Mouse (Mus musculus) liver, embryonic 14.5 days (tissue): Measurements from ENCODE around the gene Elp4. TPM values are rescaled to one million over a fixed set of nuclear protein-coding genes. Genes with fewer than 3 reads are reported as not detected.

Experiments used
- ATAC-seq: fragments of 200-750 bp; cut with Nextera tagmentation; 2 replicates; pipeline ENCODE4 v1.8.0; 2017; ENCODE audit warnings: moderate number of reproducible peaks, mild to moderate bottlenecking, moderate library complexity; ENCODE audit not compliant: insufficient read depth
- DNase-seq, 3 experiments: peaks; one replicate each; pipeline ENCODE4 v3.0.0-alpha.2; 2012 to 2013; ENCODE audit warnings: low read depth in 3 of 3, low spot score in 3 of 3
- H3K27ac ChIP-seq: fragments of 300-500 bp; sonication (generic); 2 replicates; pipeline ENCODE4 v1.5.1; 2014; ENCODE audit warnings: moderate library complexity, mild to moderate bottlenecking, control low read depth, inconsistent platforms
- H3K27me3 ChIP-seq: fragments of 300-500 bp; sonication (generic); 2 replicates; pipeline ENCODE4 v1.6.1; 2014; ENCODE audit warnings: mild to moderate bottlenecking, low read length, moderate library complexity; ENCODE audit not compliant: control insufficient read depth, insufficient read depth
- H3K36me3 ChIP-seq: fragments of 300-500 bp; sonication (generic); replicated peaks from 2 replicates; pipeline ENCODE4 v1.6.1; 2014; ENCODE audit warnings: low read depth; ENCODE audit not compliant: control insufficient read depth, insufficient read depth
- H3K4me1 ChIP-seq, 2 experiments: fragments of 200-500 bp in 1 of 2; fragments of 300-500 bp in 1 of 2; sonication (generic) in 1 of 2; replicated peaks; 2 replicates each; pipeline ENCODE4 v1.6.1; 2012 to 2014; ENCODE audit warnings: antibody characterized with exemption in 1 of 2, inconsistent platforms in 1 of 2, low read length in 1 of 2; ENCODE audit not compliant: control insufficient read depth in 2 of 2, insufficient read depth in 2 of 2
- H3K4me2 ChIP-seq: fragments of 300-500 bp; sonication (generic); 2 replicates; pipeline ENCODE4 v1.6.1; 2014; ENCODE audit warnings: low read depth, mild to moderate bottlenecking, control low read depth, moderate library complexity
- H3K4me3 ChIP-seq, 2 experiments: fragments of 200-500 bp in 1 of 2; fragments of 300-500 bp in 1 of 2; sonication (generic) in 1 of 2; 2 replicates each; pipeline ENCODE4 v1.5.1; 2012 to 2014; ENCODE audit warnings: low read depth in 2 of 2, low read length in 2 of 2, mild to moderate bottlenecking in 2 of 2, control low read depth in 1 of 2, inconsistent platforms in 1 of 2, moderate library complexity in 1 of 2; ENCODE audit not compliant: insufficient read depth in 1 of 2
- H3K9ac ChIP-seq: fragments of 300-500 bp; sonication (generic); replicated peaks from 2 replicates; pipeline ENCODE4 v1.6.1; 2014; ENCODE audit warnings: mild to moderate bottlenecking, control low read depth, moderate library complexity
- H3K9me3 ChIP-seq: fragments of 300-500 bp; sonication (generic); 2 replicates; pipeline ENCODE4 v1.6.1; 2016; ENCODE audit warnings: low read length, mixed read lengths; ENCODE audit not compliant: control insufficient read depth
- CTCF ChIP-seq: IDR thresholded peaks from 2 replicates; pipeline ENCODE4 v1.5.1; 2016; ENCODE audit warnings: antibody characterized with exemption, low read depth, control low read depth
- EP300 ChIP-seq: IDR thresholded peaks from 2 replicates; pipeline ENCODE4 v1.6.1; 2016; ENCODE audit warnings: antibody characterized with exemption, low read depth
- WGBS: fragments of 180-500 bp; shearing (Covaris S2); extraction: QIAGEN DNeasy Blood & Tissue Kit; methylation state at CpG from one replicate; pipeline ENCODE4 v1.1.7; 2014; ENCODE audit not compliant: insufficient replicate concordance; 5-methylcytosine and 5-hydroxymethylcytosine counted together
- polyA plus RNA-seq, 2 experiments: library from polyadenylated mRNA; depleted of rRNA in 1 of 2; stranded (reverse) in 1 of 2; unstranded in 1 of 2; fragments of >200 nt; fragmentation: Nextera tagmentation in 1 of 2; extraction: Ambion mirVana in 1 of 2; gene quantifications; 2 replicates each; pipeline versions ENCODE4 v1.2.1 to v1.2.3; 2012 to 2014

Elp4 gene
- polyA plus RNA-seq, 2 experiments, result 5.3 to 11.8 TPM

DNA sequence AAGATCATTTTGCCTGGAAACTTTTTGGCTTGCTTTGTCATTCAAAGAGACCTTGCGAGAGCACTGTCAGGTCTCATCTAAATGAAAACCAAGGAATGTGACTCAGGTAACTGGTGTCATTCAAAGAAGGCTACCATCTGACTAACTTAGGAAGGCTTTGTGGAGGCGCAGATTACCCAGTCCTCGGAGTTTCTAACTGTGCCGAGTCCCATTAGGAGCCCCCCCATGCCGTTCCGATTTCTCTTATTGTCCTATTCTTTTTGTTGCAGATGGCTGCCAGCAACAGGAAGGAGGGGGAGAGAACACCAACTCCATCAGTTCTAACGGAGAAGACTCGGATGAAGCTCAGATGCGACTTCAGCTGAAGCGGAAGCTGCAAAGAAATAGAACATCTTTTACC is 213.1 kb downstream of the Elp4 start:
- no peak overlapping the region for H3K4me3 ChIP-seq
- WGBS, result 6% methylated on average over 10 of the region's 10 CpGs
- no peaks in the 10 kb centered on the region for H3K36me3 ChIP-seq
- no peaks in the 10 kb centered on the region for H3K9me3 ChIP-seq
- TF ChIP-seq EP300 (no peak), CTCF (no peak)
- H3K27me3 ChIP-seq, result peaks cover 72% of the 10 kb centered on the region
- H3K27ac ChIP-seq, result no peak overlapping the region
- no peak overlapping the region for H3K4me2 ChIP-seq
- no peak for ATAC-seq
- H3K4me1 ChIP-seq, result 0 out of 4 replicates have a peak, but pooled peaks cover 0 to 2% of the 10 kb centered on the region in 2 experiments
- no peak overlapping the region for H3K9ac ChIP-seq
- no peak for DNase-seq

DNA sequence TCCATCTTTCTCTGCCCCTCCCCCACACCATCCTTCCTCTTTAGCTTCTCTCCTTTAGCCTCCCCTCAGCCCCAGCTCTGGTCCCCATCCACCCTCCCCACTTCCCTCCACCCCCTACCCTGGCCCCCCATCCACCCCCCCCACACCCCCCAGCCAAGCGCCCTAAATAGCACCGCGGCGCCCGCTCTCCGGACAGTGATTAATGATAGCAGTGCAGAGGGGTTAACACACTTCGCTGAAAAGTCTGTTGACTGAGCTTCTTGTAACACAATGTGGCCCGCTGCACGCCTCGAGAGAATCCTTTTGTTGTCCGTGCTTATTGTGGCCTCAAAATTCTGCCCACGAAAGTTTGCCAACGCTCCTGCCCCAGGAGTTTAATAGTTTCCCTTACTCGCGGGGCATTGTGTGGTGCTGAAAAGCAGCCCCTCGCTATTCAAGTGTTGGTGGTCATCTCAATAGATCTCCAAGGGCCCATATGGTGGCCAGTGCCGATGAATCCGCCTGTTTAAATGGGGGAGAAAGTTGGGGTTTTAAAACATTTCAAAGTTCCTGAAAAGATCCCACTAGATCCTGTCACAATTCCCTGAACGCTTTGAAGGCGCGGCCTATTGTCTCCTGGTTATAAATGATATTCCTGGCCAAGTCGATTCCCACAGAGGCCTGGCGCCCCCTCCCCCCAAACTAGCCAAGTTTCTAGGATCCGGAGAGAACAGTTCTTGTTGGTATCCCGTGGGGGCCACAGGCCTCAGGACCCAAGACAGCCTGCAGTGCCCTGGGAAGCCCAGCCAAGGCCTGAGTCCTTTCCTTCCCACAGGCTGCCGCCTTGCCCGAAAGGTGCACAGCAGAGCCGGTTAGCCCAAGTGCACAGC is 214.4 kb downstream of the Elp4 start:
- 4% methylated on average over 28 of the region's 28 CpGs for WGBS
- Histone ChIP-seq H3K4me1 (0 out of 4 replicates have a peak, but pooled peaks cover 0 to 2% of the 10 kb centered on the region in 2 experiments), H3K9me3 (no peaks in the 10 kb centered on the region), H3K27me3 (peaks cover 85% of the 10 kb centered on the region), H3K9ac (no peak overlapping the region), H3K4me3 (no peak overlapping the region), H3K27ac (no peak overlapping the region), H3K4me2 (no peak overlapping the region), H3K36me3 (no peaks in the 10 kb centered on the region)
- DNase-seq, result no peak
- TF ChIP-seq EP300 (no peak), CTCF (no peak)
- no peak for ATAC-seq

DNA sequence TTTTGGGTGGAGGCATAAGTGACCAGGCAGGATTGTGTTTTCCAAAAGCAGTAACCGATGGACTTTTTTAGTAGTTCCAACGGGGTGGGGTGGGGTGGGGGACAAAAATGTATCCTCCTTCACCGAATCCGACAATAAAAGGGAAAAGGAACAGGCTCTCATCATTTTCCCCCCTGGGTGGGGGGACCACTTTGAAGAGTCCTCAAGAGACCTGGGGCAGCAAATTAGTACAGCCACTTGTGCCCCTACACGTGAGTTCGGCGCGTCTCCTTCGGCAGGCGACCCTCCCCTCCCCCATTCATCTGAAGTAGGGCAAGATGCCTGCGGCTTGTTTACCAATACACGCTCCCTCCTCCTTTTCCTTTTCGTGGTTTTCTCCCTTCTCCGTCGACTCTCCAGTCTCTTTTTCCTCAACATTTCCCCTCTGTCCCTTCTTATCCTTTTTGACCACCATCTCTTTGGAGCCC is 215.0 kb downstream of the Elp4 start:
- Histone ChIP-seq H3K27me3 (peaks cover 90% of the 10 kb centered on the region), H3K4me2 (no peak overlapping the region), H3K4me1 (0 out of 4 replicates have a peak, but pooled peaks cover 0 to 2% of the 10 kb centered on the region in 2 experiments), H3K27ac (no peak overlapping the region), H3K9ac (no peak overlapping the region), H3K36me3 (no peaks in the 10 kb centered on the region), H3K4me3 (no peak overlapping the region), H3K9me3 (no peaks in the 10 kb centered on the region)
- no peak for TF ChIP-seq EP300
- no peak for TF ChIP-seq CTCF
- WGBS, result under 1% methylated on average over 15 of the region's 15 CpGs
- DNase-seq (no peak), ATAC-seq (no peak)

DNA sequence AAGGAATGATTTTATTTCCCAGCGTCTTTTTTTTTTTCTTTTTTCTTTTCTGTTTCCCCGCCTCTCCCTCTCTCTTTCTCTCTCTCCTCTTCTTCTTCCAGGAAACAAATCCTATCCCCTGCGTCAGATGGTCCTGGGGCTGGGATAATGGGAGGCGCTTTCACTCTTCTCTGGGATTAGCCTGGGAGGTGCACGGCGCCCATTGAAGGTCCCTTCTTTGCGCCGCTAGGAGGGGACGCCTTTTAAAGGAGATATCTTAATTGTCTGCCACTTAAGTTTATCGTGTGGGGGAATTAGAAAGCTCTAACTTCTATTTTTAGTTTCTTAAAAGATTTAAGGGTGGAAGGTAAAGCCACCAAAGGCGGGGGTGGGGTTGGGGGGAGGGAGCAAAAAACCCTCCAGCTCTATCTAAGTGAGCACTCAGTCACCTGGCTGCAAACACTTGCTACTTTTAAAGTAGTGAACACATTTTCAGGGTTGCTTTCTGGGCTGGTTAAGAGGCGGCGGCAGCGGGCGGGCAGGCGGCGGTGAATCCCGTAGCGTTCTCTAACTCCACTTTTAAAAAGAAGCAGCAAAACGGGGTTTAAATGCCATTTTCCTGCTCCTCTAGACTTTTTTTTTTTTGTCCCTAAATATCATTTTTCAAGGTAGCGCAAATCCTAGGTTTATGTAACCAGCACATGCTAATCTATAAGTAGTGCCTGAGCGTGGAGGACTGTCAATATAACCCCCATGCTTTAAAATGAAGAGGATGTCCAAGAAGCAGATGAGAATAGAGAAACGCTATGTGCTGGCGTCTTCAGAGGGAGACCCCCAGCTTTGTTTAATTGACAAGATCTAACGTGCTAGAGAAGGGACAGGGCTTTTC is 215.7 kb downstream of the Elp4 start:
- no peak for DNase-seq
- H3K4me3 ChIP-seq, result no peak overlapping the region
- WGBS, result 3% methylated on average over 25 of the region's 25 CpGs
- H3K4me2 ChIP-seq, result peak overlapping the region; percentile 28; the same call in 1 of the 2 replicates
- no peaks in the 10 kb centered on the region for H3K36me3 ChIP-seq
- H3K27me3 ChIP-seq, result peaks cover 97% of the 10 kb centered on the region
- no peak for ATAC-seq
- H3K27ac ChIP-seq, result no peak overlapping the region
- H3K4me1 ChIP-seq, result 0 out of 4 replicates have a peak, but pooled peaks cover 0 to 2% of the 10 kb centered on the region in 2 experiments
- TF ChIP-seq CTCF, result no peak
- TF ChIP-seq EP300, result no peak
- no peaks in the 10 kb centered on the region for H3K9me3 ChIP-seq
- H3K9ac ChIP-seq, result no peak overlapping the region
